Mouse (Mus musculus) embryonic facial prominence, embryonic 10.5 days (tissue): Measurements from ENCODE around the gene Cdk17. TPM values are rescaled to one million over a fixed set of nuclear protein-coding genes. Genes with fewer than 3 reads are reported as not detected.

Experiments used
- DNase-seq: peaks from one replicate; pipeline ENCODE4 v3.0.0-alpha.2; 2017; ENCODE audit warnings: low spot score
- H3K27ac ChIP-seq: fragments of 300-500 bp; sonication (generic); replicated peaks from 2 replicates; pipeline ENCODE4 v1.5.1; 2016; ENCODE audit warnings: mild to moderate bottlenecking
- H3K27me3 ChIP-seq: fragments of 300-500 bp; sonication (generic); replicated peaks from 2 replicates; pipeline ENCODE4 v1.6.1; 2016; ENCODE audit warnings: low read depth, mild to moderate bottlenecking; ENCODE audit not compliant: poor library complexity, severe bottlenecking
- H3K36me3 ChIP-seq: fragments of 300-500 bp; sonication (generic); replicated peaks from 2 replicates; pipeline ENCODE4 v1.6.1; 2016; ENCODE audit warnings: mild to moderate bottlenecking, moderate library complexity
- H3K4me1 ChIP-seq: fragments of 300-500 bp; sonication (generic); 2 replicates; pipeline ENCODE4 v1.6.1; 2016
- H3K4me3 ChIP-seq: fragments of 300-500 bp; sonication (generic); 2 replicates; pipeline ENCODE4 v1.5.1; 2016; ENCODE audit warnings: mild to moderate bottlenecking, moderate library complexity
- H3K9me3 ChIP-seq: fragments of 300-500 bp; sonication (generic); 2 replicates; pipeline ENCODE4 v1.6.1; 2016; ENCODE audit warnings: mild to moderate bottlenecking
- WGBS: fragments of 180-500 bp; shearing (Covaris S2); methylation state at CpG from one replicate; pipeline ENCODE4 v1.1.7; 2016; 5-methylcytosine and 5-hydroxymethylcytosine counted together
- polyA plus RNA-seq: library from polyadenylated mRNA; unstranded; fragments of >200 nt; fragmentation: Nextera tagmentation; extraction: Ambion mirVana; gene quantifications from 2 replicates; pipeline ENCODE4 v1.2.1, GENCODE M21; 2016

Cdk17 gene
- polyA plus RNA-seq, 1 experiment from 2014 or later = 18.1 TPM

GRCm38 (mm10) chr10:93294547-93295219 lies 134.0 kb downstream of the Cdk17 start:
- Histone ChIP-seq H3K4me3 (peak overlapping the region; percentile 41), H3K27me3 (no peaks in the 10 kb centered on the region), H3K9me3 (no peaks in the 10 kb centered on the region), H3K27ac (peak overlapping the region; percentile 76), H3K36me3 (peaks cover 19% of the 10 kb centered on the region; the same call in 1 of the 2 replicates), H3K4me1 (peaks cover 61% of the 10 kb centered on the region)
- peak; percentile 62 for DNase-seq
- WGBS = 50% methylated on average over 20 of the region's 20 CpGs

GRCm38 (mm10) chr10:93297774-93298173 lies 137.1 kb downstream of the Cdk17 start:
- no peaks in the 10 kb centered on the region for H3K9me3 ChIP-seq
- WGBS = 37% methylated on average over 5 of the region's 5 CpGs
- H3K27ac ChIP-seq = 0 out of 2 replicates have a peak overlapping the region, but pooled peaks have one; percentile 26
- DNase-seq = no peak
- H3K36me3 ChIP-seq = peaks cover 28% of the 10 kb centered on the region
- H3K4me1 ChIP-seq = peaks cover 61% of the 10 kb centered on the region
- H3K27me3 ChIP-seq = no peaks in the 10 kb centered on the region
- H3K4me3 ChIP-seq = no peak overlapping the region

GRCm38 (mm10) chr10:93298208-93298607 lies 137.5 kb downstream of the Cdk17 start:
- Histone ChIP-seq H3K27me3 (no peaks in the 10 kb centered on the region), H3K4me3 (no peak overlapping the region), H3K4me1 (peaks cover 65% of the 10 kb centered on the region), H3K36me3 (peaks cover 26% of the 10 kb centered on the region), H3K9me3 (no peaks in the 10 kb centered on the region), H3K27ac (0 out of 2 replicates have a peak overlapping the region, but pooled peaks have one; percentile 26)
- WGBS = 57% methylated on average over 7 of the region's 7 CpGs
- no peak for DNase-seq

GRCm38 (mm10) chr10:93301831-93302230 lies 141.2 kb downstream of the Cdk17 start:
- Histone ChIP-seq H3K36me3 (peaks cover 26% of the 10 kb centered on the region), H3K4me3 (no peak overlapping the region), H3K4me1 (peaks cover 53% of the 10 kb centered on the region), H3K27me3 (no peaks in the 10 kb centered on the region), H3K27ac (no peak overlapping the region), H3K9me3 (no peaks in the 10 kb centered on the region)
- WGBS = 77% methylated on average over 8 of the region's 8 CpGs
- no peak for DNase-seq

- Histone ChIP-seq H3K4me1 (peaks cover 52% of the 10 kb centered on the region), H3K36me3 (peaks cover 26% of the 10 kb centered on the region), H3K27ac (no peak overlapping the region), H3K27me3 (no peaks in the 10 kb centered on the region), H3K4me3 (no peak overlapping the region), H3K9me3 (no peaks in the 10 kb centered on the region)
- no peak for DNase-seq
- WGBS = 78% methylated on average over 4 of the region's 4 CpGs
Measured at GRCm38 (mm10) chr10:93303231-93303630, 142.6 kb downstream of the Cdk17 start.

GRCm38 (mm10) chr10:93305946-93306345 lies 145.3 kb downstream of the Cdk17 start:
- Histone ChIP-seq H3K4me3 (no peak overlapping the region), H3K9me3 (no peaks in the 10 kb centered on the region), H3K27ac (no peak overlapping the region), H3K27me3 (no peaks in the 10 kb centered on the region), H3K4me1 (peaks cover 52% of the 10 kb centered on the region), H3K36me3 (peaks cover 11% of the 10 kb centered on the region)
- no peak for DNase-seq
- WGBS = 66% methylated on average over 6 of the region's 6 CpGs

- Histone ChIP-seq H3K4me1 (peaks cover 56% of the 10 kb centered on the region), H3K4me3 (no peak overlapping the region), H3K9me3 (no peaks in the 10 kb centered on the region), H3K27ac (no peak overlapping the region), H3K27me3 (no peaks in the 10 kb centered on the region), H3K36me3 (peaks cover 7% of the 10 kb centered on the region)
- DNase-seq = no peak
- WGBS = 80% methylated on average over 11 of the region's 11 CpGs
Measured at GRCm38 (mm10) chr10:93306367-93306766, 145.7 kb downstream of the Cdk17 start.

- H3K4me1 ChIP-seq = peaks cover 53% of the 10 kb centered on the region
- 1% methylated on average over 22 of the region's 23 CpGs for WGBS
Measured at GRCm38 (mm10) chr10:93309131-93309933, 148.7 kb downstream of the Cdk17 start.

GRCm38 (mm10) chr10:93309934-93310621 lies 149.4 kb downstream of the Cdk17 start:
- under 1% methylated on average over 43 of the region's 43 CpGs for WGBS
- peaks cover 8% of the 10 kb centered on the region; the same call in 1 of the 2 replicates for H3K27me3 ChIP-seq
- H3K4me3 ChIP-seq = peak overlapping the region; percentile 88
- DNase-seq = peak; percentile 73
- H3K4me1 ChIP-seq = peaks cover 53% of the 10 kb centered on the region
- H3K9me3 ChIP-seq = no peaks in the 10 kb centered on the region
- H3K27ac ChIP-seq = peak overlapping the region; percentile 96
- H3K36me3 ChIP-seq = 0 out of 2 replicates have a peak, but pooled peaks cover 3% of the 10 kb centered on the region

More at GRCm38 (mm10) chr10:93309131-93309933, 148.7 kb downstream of the Cdk17 start:
- peak overlapping the region; percentile 88 for H3K4me3 ChIP-seq
- H3K27me3 ChIP-seq = peaks cover 8% of the 10 kb centered on the region; the same call in 1 of the 2 replicates
- peak overlapping the region; percentile 96 for H3K27ac ChIP-seq
- no peaks in the 10 kb centered on the region for H3K9me3 ChIP-seq
- peak; percentile 74 for DNase-seq
- 0 out of 2 replicates have a peak, but pooled peaks cover 3% of the 10 kb centered on the region for H3K36me3 ChIP-seq

- H3K27me3 ChIP-seq = peaks cover 8% of the 10 kb centered on the region; the same call in 1 of the 2 replicates
- peak within 1 kb of the TSS; percentile 88 for H3K4me3 ChIP-seq
- peak; percentile 79 for DNase-seq
- peak within 1 kb of the TSS; percentile 96 for H3K27ac ChIP-seq
- H3K9me3 ChIP-seq = no peaks in the 10 kb centered on the region; the same call in 1 of the 2 replicates
- WGBS = under 1% methylated on average over 53 of the region's 53 CpGs
- peaks cover 45% of the 10 kb centered on the region for H3K4me1 ChIP-seq
- 0 out of 2 replicates have a peak, but pooled peaks cover 3% of the 10 kb centered on the region for H3K36me3 ChIP-seq
Measured at GRCm38 (mm10) chr10:93310721-93311411, 150.2 kb downstream of the Cdk17 start, which contains the start of gene Elk3. TSS of gene Elk3 (minus strand) at chr10:93311135.

GRCm38 (mm10) chr10:93311576-93311975 lies 150.9 kb downstream of the Cdk17 start:
- Histone ChIP-seq H3K27ac (peak overlapping the region; percentile 96), H3K27me3 (peaks cover 8% of the 10 kb centered on the region; the same call in 1 of the 2 replicates), H3K4me3 (peak overlapping the region; percentile 88), H3K4me1 (peaks cover 39% of the 10 kb centered on the region), H3K36me3 (0 out of 2 replicates have a peak, but pooled peaks cover 3% of the 10 kb centered on the region), H3K9me3 (no peaks in the 10 kb centered on the region; the same call in 1 of the 2 replicates)
- 3% methylated on average over 4 of the region's 4 CpGs for WGBS
- DNase-seq = peak; percentile 50
